In genomic region chr6:4557678-4558077, GRCm38 (mm10) we compare ENCODE assay signal across 8 mouse cellular contexts. TPM values are rescaled to one million over a fixed set of nuclear protein-coding genes. Genes with fewer than 3 reads are reported as not detected.
DNase-seq lines count a peak whose midpoint lies in the region; ATAC-seq and TF ChIP-seq lines count a peak whose summit lies in the region.

No protein-coding gene starts in this region.

- no peaks in the 10 kb centered on the region for H3K27me3 ChIP-seq in midbrain, postnatal 0 days (ENCODE audit: insufficient read depth, low read length)

- peak; percentile 63 for TF ChIP-seq CTCF in midbrain, postnatal 0 days (IDR thresholded peaks at IDR 0.05)

- no peak overlapping the region for H3K4me3 ChIP-seq in midbrain, postnatal 0 days (ENCODE audit: low read depth, low read length)

- no peak overlapping the region for H3K9ac ChIP-seq in midbrain, postnatal 0 days (replicated peaks; ENCODE audit: low read length, poor library complexity, severe bottlenecking)

- H3K27ac ChIP-seq in midbrain, postnatal 0 days (ENCODE audit: low read depth, low read length): no peak overlapping the region

- no peak for ATAC-seq in midbrain, postnatal 0 days (ENCODE audit: low FRiP score)
- no peak for ATAC-seq in inflammation-experienced regulatory T-cells, adult 6 months

- 17% methylated on average over 7 of the region's 7 CpGs for WGBS in midbrain, postnatal 0 days

- H3K4me2 ChIP-seq in midbrain, postnatal 0 days (ENCODE audit: low read depth, low read length, poor library complexity, severe bottlenecking): no peak overlapping the region

- H3K4me1 ChIP-seq in midbrain, postnatal 0 days (ENCODE audit: insufficient read depth, low read length): no peaks in the 10 kb centered on the region

- no peaks in the 10 kb centered on the region for H3K36me3 ChIP-seq in midbrain, postnatal 0 days (ENCODE audit: insufficient read depth, low read length)

- no peaks in the 10 kb centered on the region for H3K9me3 ChIP-seq in midbrain, postnatal 0 days (ENCODE audit: low read length)

- DNase-seq in layer of hippocampus, adult 11-12 months (ENCODE audit: low spot score): peak; percentile 42
- DNase-seq in layer of hippocampus, adult 9-10 months (ENCODE audit: low spot score): no peak
- DNase-seq in embryo, embryonic 10.5 days (ENCODE audit: low spot score): peak; percentile 89
- peak; percentile 11 to 22 for DNase-seq in heart, adult 9 months (ENCODE audit: low spot score in 2 of 2)
- DNase-seq in kidney, adult 9 months: peak; percentile 37
- peak; percentile 49 for DNase-seq in liver
- peak; percentile 49 for DNase-seq in midbrain, postnatal 0 days (ENCODE audit: low spot score)

RNA-seq across cellular contexts. Expression of gene Casd1, which starts 43.0 kb away (rescaled TPM):
- total RNA-seq in midbrain, postnatal 0 days (2014; rRNA removed): 93.6 and 123 TPM in 2 replicates
- 42.1 and 44.7 TPM in 2 replicates for polyA plus RNA-seq in midbrain, postnatal 0 days (2015; fragmentation: Nextera tagmentation; extraction: Ambion mirVana)
- polyA plus RNA-seq in inflammation-experienced regulatory T-cells, adult 6 months (2017; shearing (Covaris generic)): 10 to 100 TPM in 2 of 3 experiments, 1 to 10 TPM in 1; 5.5 to 10.5 (median 10.3) TPM

RNA-seq across cellular contexts. Expression of gene Col1a2, which starts 53.1 kb away (rescaled TPM):
- total RNA-seq in midbrain, postnatal 0 days (2014; rRNA removed): 93.7 and 128 TPM in 2 replicates
- polyA plus RNA-seq in midbrain, postnatal 0 days (2015; fragmentation: Nextera tagmentation; extraction: Ambion mirVana): 63.5 and 67.5 TPM in 2 replicates
- under 1 TPM in 2 of 3 experiments, not detected in 1; 0.15 to 0.16 TPM for polyA plus RNA-seq in inflammation-experienced regulatory T-cells, adult 6 months (2017; shearing (Covaris generic))

Comparison
In these comparisons a context has a peak if more than half of its experiments do, and no peak if none do; other contexts are left out.
1. RNA of gene Col1a2, which starts 53.1 kb away (polyA plus RNA-seq): 63.5 to 67.5 TPM in midbrain, postnatal 0 days; 0.15 to 0.16 TPM in inflammation-experienced regulatory T-cells, adult 6 months; every median in the first group is over 10 times any median in the second.